Mouse (Mus musculus): ENCODE results near the gene Rcc2.

DNA sequence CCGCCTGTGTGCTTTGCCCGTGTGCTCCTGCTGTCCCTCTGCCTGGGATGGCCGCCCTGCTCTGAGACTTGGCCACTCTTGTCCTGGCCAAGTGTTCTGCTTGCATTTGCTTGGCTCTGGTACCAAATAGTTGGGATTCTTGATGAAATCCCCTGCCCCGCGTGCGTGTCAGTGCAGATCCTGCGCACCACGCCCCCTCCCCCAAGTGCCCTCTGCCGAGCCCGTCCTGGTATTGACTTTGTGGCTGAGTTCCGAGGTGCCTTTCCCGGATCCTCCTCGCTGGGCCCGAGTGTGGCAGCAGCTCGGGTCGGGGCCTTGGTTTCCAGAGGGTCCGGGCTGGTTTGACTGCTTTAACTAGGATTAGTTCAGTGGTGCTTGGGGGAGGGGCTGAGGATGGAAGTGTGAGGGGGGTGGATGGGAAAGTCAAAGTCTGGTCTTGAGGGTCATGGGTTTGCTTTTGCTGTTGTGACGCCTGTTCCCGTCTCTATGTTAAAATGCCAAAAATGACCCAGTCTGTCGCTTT lies 21.7 kb downstream of the Rcc2 start:
- no peak for TF ChIP-seq CTCF (IDR thresholded peaks at IDR 0.05; ENCODE audit: low read depth, low read length)
- TF ChIP-seq POLR2A (IDR thresholded peaks at IDR 0.05; ENCODE audit: borderline replicate concordance, low read depth, low read length) = no peak

Data from bone marrow macrophage, adult 2 months (primary cell).